Mouse (Mus musculus): Measurements from ENCODE around the gene Alg11. TPM values are rescaled to one million over a fixed set of nuclear protein-coding genes. Genes with fewer than 3 reads are reported as not detected.

Alg11 gene
- polyA plus RNA-seq (2017; shearing (Covaris generic)), result 10 to 100 TPM; 10.3 to 11.7 TPM

GRCm38 (mm10) chr8:22060446-22060889, at the start of gene Alg11:
Gene Alg11, plus strand, starts transcription at chr8:22060721.

DNA sequence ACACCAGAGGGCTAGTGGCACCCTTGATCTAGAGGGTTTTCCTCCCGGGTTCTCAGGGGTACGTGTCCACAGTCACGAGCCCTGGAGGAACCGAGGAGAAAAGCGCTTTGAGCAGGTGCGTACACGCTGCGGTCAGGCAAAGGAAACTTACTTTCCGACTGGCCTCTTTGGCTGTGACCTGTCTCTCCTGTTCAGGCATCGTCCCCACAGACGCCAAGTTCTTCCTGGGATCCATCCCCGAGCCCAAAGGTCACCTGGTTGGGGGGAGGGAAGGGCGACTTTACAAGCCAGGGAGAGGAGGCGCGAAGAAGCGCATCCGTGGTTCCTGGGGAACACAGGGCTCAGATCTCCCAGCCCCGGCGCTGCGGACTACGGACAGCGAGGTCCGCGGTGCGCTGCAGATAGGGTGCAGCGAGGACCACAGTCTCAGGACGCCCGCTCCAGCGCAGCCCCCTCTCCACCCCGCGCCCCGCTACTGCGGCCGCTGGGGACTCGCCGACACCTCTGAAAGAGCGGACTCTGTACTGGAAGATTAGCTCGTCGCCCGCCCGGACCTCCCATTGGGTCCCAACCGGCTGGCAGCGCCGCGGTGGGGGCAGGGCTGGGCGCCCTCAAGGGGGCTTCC, 588 bp upstream of the Alg11 start, which contains the start of gene Atp7b:
Gene Atp7b (minus strand): TSS at position 485 of the 625 bp plus-strand sequence.

Other genes with a start within 250 kb of the Alg11 start
- not detected for gene Defb50, start 237.2 kb upstream of the Alg11 start, polyA plus RNA-seq (2017; shearing (Covaris generic))
- under 1 TPM in 1 of 2 experiments, not detected in 1; 0.59 TPM for gene Defb2, start 220.8 kb upstream of the Alg11 start, polyA plus RNA-seq (2017; shearing (Covaris generic))
- gene Defb10, start 201.8 kb upstream of the Alg11 start, polyA plus RNA-seq (2017; shearing (Covaris generic)), result not detected
- not detected for gene Defb9, start 175.3 kb upstream of the Alg11 start, polyA plus RNA-seq (2017; shearing (Covaris generic))
- gene Defb11, start 154.3 kb upstream of the Alg11 start, polyA plus RNA-seq (2017; shearing (Covaris generic)), result not detected
- not detected for gene Defb15, start 128.0 kb upstream of the Alg11 start, polyA plus RNA-seq (2017; shearing (Covaris generic))
- 1 to 10 TPM in 1 of 2 experiments, not detected in 1; 3.7 TPM for gene Defb35, start 122.4 kb upstream of the Alg11 start, polyA plus RNA-seq (2017; shearing (Covaris generic))
- not detected for gene Defb13, start 114.0 kb upstream of the Alg11 start, polyA plus RNA-seq (2017; shearing (Covaris generic))
- 1 to 10 TPM in 1 of 2 experiments, under 1 TPM in 1; 0.17 to 1.7 TPM for gene Fam90a1a, start 102.0 kb upstream of the Alg11 start, polyA plus RNA-seq (2017; shearing (Covaris generic))
- under 1 TPM in 1 of 2 experiments, not detected in 1; 0.55 TPM for gene Ccdc70, start 90.9 kb upstream of the Alg11 start, polyA plus RNA-seq (2017; shearing (Covaris generic))
- gene Atp7b, start 416 bp upstream of the Alg11 start, polyA plus RNA-seq (2017; shearing (Covaris generic)), result under 1 TPM; 0.06 to 0.22 TPM
- gene Nek5, start 64.3 kb downstream of the Alg11 start, polyA plus RNA-seq (2017; shearing (Covaris generic)), result under 1 TPM; 0.06 to 0.31 TPM
- 1 to 10 TPM; 3.8 to 7.1 TPM for gene Nek3, start 105.7 kb downstream of the Alg11 start, polyA plus RNA-seq (2017; shearing (Covaris generic))
- 1 to 10 TPM; 1.8 to 7.9 TPM for gene Ckap2, start 125.1 kb downstream of the Alg11 start, polyA plus RNA-seq (2017; shearing (Covaris generic))
- 10 to 100 TPM; 37.0 to 49.8 TPM for gene Vps36, start 132.1 kb downstream of the Alg11 start, polyA plus RNA-seq (2017; shearing (Covaris generic))
- gene Thsd1, start 166.6 kb downstream of the Alg11 start, polyA plus RNA-seq (2017; shearing (Covaris generic)), result 1 to 10 TPM in 1 of 2 experiments, under 1 TPM in 1; 0.58 to 2.0 TPM
- under 1 TPM in 1 of 2 experiments, not detected in 1; 0.18 TPM for gene Tpte, start 222.7 kb downstream of the Alg11 start, polyA plus RNA-seq (2017; shearing (Covaris generic))

Data from inflammation-experienced regulatory T-cells (primary cell).